Comparison of ENCODE assay signal across 16 mouse cellular contexts in genomic region chr12:79377861-79378260, GRCm38 (mm10).
DNase-seq lines count a peak whose midpoint lies in the region; ATAC-seq and TF ChIP-seq lines count a peak whose summit lies in the region.
"Had no signal": no experiment of that assay in that cellular context is flagged by ENCODE, and none has a peak within 500 bp of the region (broad histone marks: within the 10 kb centered on the region; RNA-seq: fewer than 3 reads in every experiment).

No protein-coding gene starts in this region.

- peaks cover 18% of the 10 kb centered on the region for H3K4me1 ChIP-seq in lung, embryonic 14.5 days (ENCODE audit: insufficient read depth)
- H3K4me1 ChIP-seq in stomach, postnatal 0 days (replicated peaks; ENCODE audit: control insufficient read depth, insufficient read depth), result 0 out of 2 replicates have a peak, but pooled peaks cover 4% of the 10 kb centered on the region
- H3K4me1 ChIP-seq in forebrain, embryonic 12.5 days, result 0 out of 2 replicates have a peak, but pooled peaks cover 3% of the 10 kb centered on the region
- H3K4me1 ChIP-seq: forebrain, embryonic 15.5 days; midbrain, embryonic 15.5 days had no signal

- no peaks in the 10 kb centered on the region for H3K36me3 ChIP-seq in lung, embryonic 14.5 days (ENCODE audit: insufficient read depth)
- H3K36me3 ChIP-seq in stomach, postnatal 0 days (ENCODE audit: control insufficient read depth, insufficient read depth, low read length), result no peaks in the 10 kb centered on the region
- H3K36me3 ChIP-seq in forebrain, embryonic 12.5 days (replicated peaks), result no peaks in the 10 kb centered on the region
- H3K36me3 ChIP-seq: forebrain, embryonic 15.5 days; midbrain, embryonic 15.5 days had no signal

- 0 out of 2 replicates have a peak overlapping the region, but pooled peaks have one; percentile 0 for H3K4me2 ChIP-seq in lung, embryonic 14.5 days
- H3K4me2 ChIP-seq in stomach, postnatal 0 days (replicated peaks; ENCODE audit: low read depth), result no peak overlapping the region
- no peak overlapping the region for H3K4me2 ChIP-seq in forebrain, embryonic 12.5 days
- H3K4me2 ChIP-seq: forebrain, embryonic 15.5 days; midbrain, embryonic 15.5 days had no signal

- H3K9me3 ChIP-seq in lung, embryonic 14.5 days (ENCODE audit: low read depth, low read length), result no peaks in the 10 kb centered on the region
- no peaks in the 10 kb centered on the region for H3K9me3 ChIP-seq in stomach, postnatal 0 days (ENCODE audit: control insufficient read depth, low read length)
- no peaks in the 10 kb centered on the region for H3K9me3 ChIP-seq in forebrain, embryonic 12.5 days
- H3K9me3 ChIP-seq: forebrain, embryonic 15.5 days; midbrain, embryonic 15.5 days had no signal

- peak; percentile 54; the same call in 1 of the 2 replicates for ATAC-seq in lung, embryonic 14.5 days (ENCODE audit: insufficient read depth)
- no peak for ATAC-seq in stomach, postnatal 0 days (ENCODE audit: low FRiP score, low TSS enrichment)
- no peak for ATAC-seq in forebrain, embryonic 12.5 days (ENCODE audit: low FRiP score)
- ATAC-seq: forebrain, embryonic 15.5 days; hindbrain, postnatal 0 days; midbrain, embryonic 15.5 days had no signal

- 16% methylated on average over 4 of the region's 4 CpGs for WGBS in lung, embryonic 14.5 days
- WGBS in stomach, postnatal 0 days, result 33% methylated on average over 4 of the region's 4 CpGs
- 73% methylated on average over 4 of the region's 4 CpGs for WGBS in forebrain, embryonic 12.5 days

- peak; percentile 61 for DNase-seq in lung, embryonic 14.5 days
- DNase-seq in lung, adult 18-20 months, result no peak
- DNase-seq in embryo, embryonic 10.5 days (ENCODE audit: low spot score), result peak; percentile 74
- peak; percentile 63 for DNase-seq in hindlimb bud, embryonic 11.5 days (ENCODE audit: extremely low spot score, low read depth, low spot score)
- DNase-seq in stomach, postnatal 0 days (ENCODE audit: low spot score), result no peak
- DNase-seq in layer of hippocampus, adult 11-12 months (ENCODE audit: low spot score), result no peak
- DNase-seq: adrenal gland, postnatal 25 days; cerebellum, postnatal 10 days; gastrocnemius, adult 2 months; heart, adult 2 months had no signal

- no peak overlapping the region for H3K4me3 ChIP-seq in lung, embryonic 14.5 days (ENCODE audit: low read depth, low read length)
- H3K4me3 ChIP-seq in stomach, postnatal 0 days (ENCODE audit: low read depth, low read length), result no peak overlapping the region
- no peak overlapping the region for H3K4me3 ChIP-seq in forebrain, embryonic 12.5 days (replicated peaks)
- H3K4me3 ChIP-seq: forebrain, embryonic 15.5 days; gastrocnemius, adult 2 months; heart, adult 2 months; midbrain, embryonic 15.5 days had no signal

- H3K9ac ChIP-seq in lung, embryonic 14.5 days, result no peak overlapping the region
- no peak overlapping the region for H3K9ac ChIP-seq in stomach, postnatal 0 days (ENCODE audit: low read length)
- no peak overlapping the region for H3K9ac ChIP-seq in forebrain, embryonic 12.5 days
- H3K9ac ChIP-seq: forebrain, embryonic 15.5 days; liver, embryonic 14.5 days; midbrain, embryonic 15.5 days had no signal

- peak overlapping the region; percentile 15 for H3K27ac ChIP-seq in lung, embryonic 14.5 days (ENCODE audit: low read depth)
- 0 out of 2 replicates have a peak overlapping the region, but pooled peaks have one; percentile 18 for H3K27ac ChIP-seq in stomach, postnatal 0 days (replicated peaks)
- H3K27ac ChIP-seq in forebrain, embryonic 12.5 days, result no peak overlapping the region
- H3K27ac ChIP-seq: forebrain, embryonic 15.5 days; gastrocnemius, adult 2 months; heart, adult 2 months; hindbrain, postnatal 0 days; liver, embryonic 14.5 days; macrophage; midbrain, embryonic 15.5 days had no signal

- no peaks in the 10 kb centered on the region for H3K27me3 ChIP-seq in lung, embryonic 14.5 days (ENCODE audit: insufficient read depth, low read length)
- H3K27me3 ChIP-seq in stomach, postnatal 0 days (ENCODE audit: control insufficient read depth, insufficient read depth, low read length), result no peaks in the 10 kb centered on the region
- H3K27me3 ChIP-seq in forebrain, embryonic 12.5 days, result no peaks in the 10 kb centered on the region
- H3K27me3 ChIP-seq: forebrain, embryonic 15.5 days; midbrain, embryonic 15.5 days had no signal

- TF ChIP-seq CTCF in lung, embryonic 14.5 days (IDR thresholded peaks at IDR 0.05; ENCODE audit: low read depth), result no peak
- no peak for TF ChIP-seq CTCF in stomach, postnatal 0 days (IDR thresholded peaks at IDR 0.05; ENCODE audit: low read depth)

- no peak for TF ChIP-seq EP300 in stomach, postnatal 0 days (optimal IDR thresholded peaks at IDR 0.05)

Comparison
In these comparisons a context has a peak if more than half of its experiments do, and no peak if none do; other contexts are left out.
1. DNase-seq: peak in lung, embryonic 14.5 days (single experiment), embryo, embryonic 10.5 days (single experiment) and hindlimb bud, embryonic 11.5 days (single experiment); none in lung, adult 18-20 months (0 of 2), stomach, postnatal 0 days (single experiment) and layer of hippocampus, adult 11-12 months (single experiment).